Mouse (Mus musculus) bone marrow macrophage, adult 2 months (primary cell): ENCODE measurements around the gene Xlr3b. TPM values are rescaled to one million over a fixed set of nuclear protein-coding genes. Genes with fewer than 3 reads are reported as not detected.
"Not testable (repeated sequence)": the region's sequence is repeated elsewhere in the genome, so short reads cannot be mapped to it uniquely, and the experiment has no call there.

Source experiments
- H3K27ac ChIP-seq: 2 replicates; pipeline ENCODE4 v1.5.1; 2012; ENCODE audit warnings: low read depth, low read length; ENCODE audit not compliant: insufficient read depth
- H3K4me1 ChIP-seq: 2 replicates; pipeline ENCODE4 v1.6.1; 2012; ENCODE audit warnings: low read length; ENCODE audit not compliant: control insufficient read depth, insufficient read depth
- H3K4me3 ChIP-seq: 2 replicates; pipeline ENCODE4 v1.5.1; 2012; ENCODE audit warnings: mild to moderate bottlenecking, low read length, moderate library complexity; ENCODE audit not compliant: insufficient read depth
- CTCF ChIP-seq: IDR thresholded peaks from 2 replicates; pipeline ENCODE4 v1.5.1; 2012; ENCODE audit warnings: low read depth, mild to moderate bottlenecking, low read length, moderate library complexity
- POLR2A ChIP-seq: IDR thresholded peaks from 2 replicates; pipeline ENCODE4 v1.6.1; 2012; ENCODE audit warnings: mild to moderate bottlenecking, low read depth, low read length, borderline replicate concordance
- polyA plus RNA-seq: library from polyadenylated mRNA; stranded (reverse); fragments of >200 nt; gene quantifications from 2 replicates; pipeline ENCODE4 v1.2.4, GENCODE M21; 2012; ENCODE audit not compliant: missing spikeins, insufficient read depth, insufficient read length

Gene Xlr3b
- 6.2 and 6.9 TPM in 2 replicates for polyA plus RNA-seq

GRCm38 (mm10) chrX:73191934-73192333, at the start of gene Xlr3b:
Xlr3b (plus strand) TSS chrX:73192207.
- not testable (repeated sequence) for H3K4me1 ChIP-seq, H3K4me3 ChIP-seq, H3K27ac ChIP-seq

- H3K4me1 ChIP-seq, H3K27ac ChIP-seq, H3K4me3 ChIP-seq: not testable (repeated sequence)
Measured at GRCm38 (mm10) chrX:73143218-73143618, 48.8 kb upstream of the Xlr3b start.

- H3K4me3 ChIP-seq, H3K4me1 ChIP-seq, H3K27ac ChIP-seq: not testable (repeated sequence)
Measured at GRCm38 (mm10) chrX:73148496-73148895, 43.5 kb upstream of the Xlr3b start, which contains the start of gene Xlr5b. Xlr5b (plus strand) TSS chrX:73148796.

GRCm38 (mm10) chrX:73149350-73149749, 42.7 kb upstream of the Xlr3b start, which contains the start of gene DXBay18:
DXBay18 (minus strand) TSS chrX:73149450.
- not testable (repeated sequence) for H3K27ac ChIP-seq

GRCm38 (mm10) chrX:73176889-73177288, 15.1 kb upstream of the Xlr3b start, which contains the start of gene Spin2d:
Spin2d (minus strand) TSS chrX:73176989.
- not testable (repeated sequence) for H3K4me3 ChIP-seq, H3K27ac ChIP-seq, H3K4me1 ChIP-seq

More at GRCm38 (mm10) chrX:73149350-73149749, 42.7 kb upstream of the Xlr3b start, which contains the start of gene DXBay18:
- not testable (repeated sequence) for H3K4me3 ChIP-seq, H3K4me1 ChIP-seq

GRCm38 (mm10) chrX:73213819-73214564, 22.0 kb downstream of the Xlr3b start, which contains the start of gene Xlr4b:
Xlr4b (plus strand) TSS chrX:73214333.
- H3K4me3 ChIP-seq, H3K4me1 ChIP-seq, H3K27ac ChIP-seq: not testable (repeated sequence)

- no peak overlapping the region for H3K4me3 ChIP-seq
- no peaks in the 10 kb centered on the region for H3K4me1 ChIP-seq
- H3K27ac ChIP-seq = no peak overlapping the region
- TF ChIP-seq POLR2A = no peak
- TF ChIP-seq CTCF = no peak
Measured at GRCm38 (mm10) chrX:73225365-73225764, 33.4 kb downstream of the Xlr3b start.

- Histone ChIP-seq H3K4me3 (peak within 1 kb of the TSS; percentile 88), H3K27ac (peak within 1 kb of the TSS; percentile 63), H3K4me1 (no peaks in the 10 kb centered on the region)
- no peak for TF ChIP-seq CTCF
- TF ChIP-seq POLR2A = no peak
Measured at GRCm38 (mm10) chrX:73227914-73228605, 36.1 kb downstream of the Xlr3b start, which contains the start of gene F8a. F8a (plus strand) TSS chrX:73228291.

GRCm38 (mm10) chrX:73228606-73229214, 36.7 kb downstream of the Xlr3b start:
- peak overlapping the region; percentile 88 for H3K4me3 ChIP-seq
- peak overlapping the region; percentile 63 for H3K27ac ChIP-seq
- TF ChIP-seq CTCF (no peak), POLR2A (no peak)
- H3K4me1 ChIP-seq = no peaks in the 10 kb centered on the region

- TF ChIP-seq CTCF (no peak), POLR2A (no peak)
- H3K4me3 ChIP-seq = peak overlapping the region; percentile 88
- H3K27ac ChIP-seq = no peak overlapping the region
- H3K4me1 ChIP-seq = no peaks in the 10 kb centered on the region
Measured at GRCm38 (mm10) chrX:73229288-73229687, 37.3 kb downstream of the Xlr3b start.

GRCm38 (mm10) chrX:73242821-73243325, 50.9 kb downstream of the Xlr3b start, which contains the start of gene Xlr4c:
Xlr4c (minus strand) TSS chrX:73243130.
- H3K4me3 ChIP-seq, H3K4me1 ChIP-seq, H3K27ac ChIP-seq: not testable (repeated sequence)
